ENCODE assay signal across 8 mouse cellular contexts in the genomic region with DNA sequence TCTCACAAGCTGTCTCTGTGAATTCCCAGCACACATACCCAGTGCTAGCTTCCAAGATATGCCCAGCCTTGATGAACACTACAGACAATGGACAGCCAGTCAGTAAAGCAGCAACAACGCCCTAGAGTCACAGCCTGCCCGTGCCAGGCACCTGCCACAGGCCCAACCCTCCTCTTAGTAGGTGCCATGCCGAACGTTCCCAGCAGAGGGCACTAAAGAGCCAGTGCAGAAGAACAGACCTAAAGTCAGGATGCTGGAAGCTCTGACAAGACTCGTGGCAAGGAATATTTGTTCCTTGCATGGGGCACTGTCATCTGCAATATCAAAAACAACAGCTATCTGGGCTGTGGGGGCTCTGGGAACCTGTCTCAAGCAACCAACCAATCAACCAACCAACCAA. TPM values are rescaled to one million over a fixed set of nuclear protein-coding genes. Genes with fewer than 3 reads are reported as not detected.
DNase-seq lines count a peak whose midpoint lies in the region; ATAC-seq and TF ChIP-seq lines count a peak whose summit lies in the region.

No protein-coding gene starts in this region.

- no peak overlapping the region for H3K27ac ChIP-seq in neural tube, embryonic 15.5 days (replicated peaks)
- no peak overlapping the region for H3K27ac ChIP-seq in kidney, postnatal 0 days
- H3K27ac ChIP-seq in liver, embryonic 11.5 days (ENCODE audit: low read depth, low read length): no peak overlapping the region
- no peak overlapping the region for H3K27ac ChIP-seq in olfactory bulb, adult 2 months (ENCODE audit: insufficient read depth, low read depth, low read length)

- H3K36me3 ChIP-seq in neural tube, embryonic 15.5 days: peaks cover 48% of the 10 kb centered on the region
- H3K36me3 ChIP-seq in kidney, postnatal 0 days (ENCODE audit: insufficient read depth, low read length): peaks cover 40% of the 10 kb centered on the region
- H3K36me3 ChIP-seq in liver, embryonic 11.5 days (ENCODE audit: control insufficient read depth, insufficient read depth, low read length): peaks cover 31% of the 10 kb centered on the region

- peak; percentile 85 for DNase-seq in neural tube, embryonic 10.5 days (ENCODE audit: extremely low spot score, low spot score)
- peak; percentile 80 for DNase-seq in cerebellum, adult 11-12 months
- DNase-seq in frontal cortex, postnatal 14 days (ENCODE audit: low spot score in 2 of 2): peak; percentile 65 to 81
- DNase-seq in kidney, postnatal 0 days (ENCODE audit: low spot score): peak; percentile 74
- peak; percentile 78 for DNase-seq in liver, embryonic 11.5 days (ENCODE audit: low spot score)
- peak; percentile 75 to 90 for DNase-seq in thymus, postnatal 10 days (ENCODE audit: low spot score in 2 of 2)

- H3K4me2 ChIP-seq in neural tube, embryonic 15.5 days: no peak overlapping the region
- no peak overlapping the region for H3K4me2 ChIP-seq in kidney, postnatal 0 days (ENCODE audit: low read length)
- no peak overlapping the region for H3K4me2 ChIP-seq in liver, embryonic 11.5 days

- H3K4me1 ChIP-seq in neural tube, embryonic 15.5 days: peaks cover 41% of the 10 kb centered on the region
- peaks cover 17% of the 10 kb centered on the region for H3K4me1 ChIP-seq in kidney, postnatal 0 days (replicated peaks; ENCODE audit: insufficient read depth, low read length)
- H3K4me1 ChIP-seq in liver, embryonic 11.5 days (replicated peaks; ENCODE audit: control insufficient read depth, insufficient read depth, low read length): peaks cover 33% of the 10 kb centered on the region
- H3K4me1 ChIP-seq in olfactory bulb, adult 2 months (ENCODE audit: control insufficient read depth, insufficient read depth, low read length): peaks cover 13% of the 10 kb centered on the region

- WGBS in neural tube, embryonic 15.5 days: 10% methylated on average over 5 of the region's 5 CpGs
- 16% methylated on average over 5 of the region's 5 CpGs for WGBS in kidney, postnatal 0 days
- 22% methylated on average over 5 of the region's 5 CpGs for WGBS in liver, embryonic 11.5 days
- WGBS in olfactory bulb, adult 2 months: 5% methylated on average over 5 of the region's 5 CpGs

- H3K4me3 ChIP-seq in neural tube, embryonic 15.5 days (replicated peaks): no peak overlapping the region
- H3K4me3 ChIP-seq in kidney, postnatal 0 days (replicated peaks; ENCODE audit: low read depth, low read length): no peak overlapping the region
- no peak overlapping the region for H3K4me3 ChIP-seq in liver, embryonic 11.5 days (ENCODE audit: low read depth, low read length)
- no peak overlapping the region for H3K4me3 ChIP-seq in olfactory bulb, adult 2 months (ENCODE audit: insufficient read depth, low read depth, low read length)

- no peak overlapping the region for H3K9ac ChIP-seq in neural tube, embryonic 15.5 days (replicated peaks)
- no peak overlapping the region for H3K9ac ChIP-seq in kidney, postnatal 0 days (ENCODE audit: low read depth, low read length)
- no peak overlapping the region for H3K9ac ChIP-seq in liver, embryonic 11.5 days (ENCODE audit: low read depth, low read length)

- no peaks in the 10 kb centered on the region for H3K9me3 ChIP-seq in neural tube, embryonic 15.5 days (replicated peaks)
- H3K9me3 ChIP-seq in kidney, postnatal 0 days (replicated peaks; ENCODE audit: low read length): no peaks in the 10 kb centered on the region
- no peaks in the 10 kb centered on the region for H3K9me3 ChIP-seq in liver, embryonic 11.5 days (ENCODE audit: control insufficient read depth, low read length)

- no peak for TF ChIP-seq POLR2A in olfactory bulb, adult 2 months (IDR thresholded peaks at IDR 0.05; ENCODE audit: insufficient read depth, low read depth, low read length)

- TF ChIP-seq CTCF in kidney, postnatal 0 days (IDR thresholded peaks at IDR 0.05; ENCODE audit: low read depth): peak; percentile 95
- peak; percentile 91 for TF ChIP-seq CTCF in olfactory bulb, adult 2 months (IDR thresholded peaks at IDR 0.05; ENCODE audit: insufficient read depth, low read depth, low read length)

- H3K27me3 ChIP-seq in neural tube, embryonic 15.5 days (replicated peaks): no peaks in the 10 kb centered on the region
- H3K27me3 ChIP-seq in kidney, postnatal 0 days (ENCODE audit: insufficient read depth, low read length): no peaks in the 10 kb centered on the region
- no peaks in the 10 kb centered on the region for H3K27me3 ChIP-seq in liver, embryonic 11.5 days (replicated peaks; ENCODE audit: control insufficient read depth, insufficient read depth, low read length)

- no peak for ATAC-seq in neural tube, embryonic 15.5 days (ENCODE audit: low FRiP score)
- no peak for ATAC-seq in kidney, postnatal 0 days (replicated peaks; ENCODE audit: low FRiP score, low read depth)
- ATAC-seq in liver, embryonic 11.5 days (replicated peaks; ENCODE audit: low FRiP score): no peak

RNA-seq across cellular contexts. Expression of a gene that starts 4.2 kb away (rescaled TPM):
- polyA plus RNA-seq in neural tube, embryonic 15.5 days (2015; fragmentation: Nextera tagmentation; extraction: Ambion mirVana): 426 and 445 TPM in 2 replicates
- polyA plus RNA-seq in kidney, postnatal 0 days (2015; fragmentation: Nextera tagmentation; extraction: Ambion mirVana): 252 and 261 TPM in 2 replicates
- polyA plus RNA-seq in liver, embryonic 11.5 days (2014; fragmentation: Nextera tagmentation; extraction: Ambion mirVana): 322 and 344 TPM in 2 replicates
- not detected in 2 replicates for polyA plus RNA-seq in olfactory bulb, adult 2 months (2012; ENCODE audit: insufficient read depth, insufficient read length, low replicate concordance, missing spikeins)

RNA-seq across cellular contexts. Expression of a gene that starts 52.3 kb away (rescaled TPM):
- 2.8 and 6.7 TPM in 2 replicates for polyA plus RNA-seq in neural tube, embryonic 15.5 days (2015; fragmentation: Nextera tagmentation; extraction: Ambion mirVana)
- 6.7 and 7.4 TPM in 2 replicates for polyA plus RNA-seq in kidney, postnatal 0 days (2015; fragmentation: Nextera tagmentation; extraction: Ambion mirVana)
- polyA plus RNA-seq in liver, embryonic 11.5 days (2014; fragmentation: Nextera tagmentation; extraction: Ambion mirVana): 7.5 and 8.5 TPM in 2 replicates
- polyA plus RNA-seq in olfactory bulb, adult 2 months (2012; ENCODE audit: insufficient read depth, insufficient read length, low replicate concordance, missing spikeins): not detected in 2 replicates
